Mouse (Mus musculus): Measurements from ENCODE around the gene Arpp21. TPM values are rescaled to one million over a fixed set of nuclear protein-coding genes. Genes with fewer than 3 reads are reported as not detected.

Arpp21 gene
- total RNA-seq, 1 experiment from 2014 or later: 11.2 TPM

DNA sequence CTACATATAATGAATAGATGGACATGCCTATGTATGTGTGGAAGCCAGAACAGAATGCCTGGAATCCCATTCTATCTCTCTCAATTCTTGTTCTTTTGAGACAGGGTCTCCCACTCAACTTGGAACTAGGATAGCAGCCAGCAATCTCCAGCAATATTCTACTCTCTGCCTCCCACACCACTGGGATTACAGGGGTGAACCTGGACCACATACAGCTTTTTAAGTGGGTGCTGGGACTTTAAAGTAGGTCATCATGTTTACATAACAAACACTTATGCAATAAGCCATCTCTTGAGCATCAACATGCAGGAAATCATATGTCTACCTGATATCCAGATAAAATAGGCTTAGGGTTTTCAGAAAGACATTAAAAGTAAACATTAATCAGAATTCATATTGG is 41.7 kb downstream of the Arpp21 start:
- ATAC-seq (replicated peaks in 1 of 2; ENCODE audit: insufficient read depth in 1 of 2, low FRiP score in 2 of 2, low TSS enrichment in 1 of 2, low read depth in 1 of 2, poor library complexity in 2 of 2, severe bottlenecking in 2 of 2): no peak

GRCm38 (mm10) chr9:112189394-112189793 is 46.3 kb downstream of the Arpp21 start:
- no peak for ATAC-seq (replicated peaks in 1 of 2; ENCODE audit: insufficient read depth in 1 of 2, low FRiP score in 2 of 2, low TSS enrichment in 1 of 2, low read depth in 1 of 2, poor library complexity in 2 of 2, severe bottlenecking in 2 of 2)

DNA sequence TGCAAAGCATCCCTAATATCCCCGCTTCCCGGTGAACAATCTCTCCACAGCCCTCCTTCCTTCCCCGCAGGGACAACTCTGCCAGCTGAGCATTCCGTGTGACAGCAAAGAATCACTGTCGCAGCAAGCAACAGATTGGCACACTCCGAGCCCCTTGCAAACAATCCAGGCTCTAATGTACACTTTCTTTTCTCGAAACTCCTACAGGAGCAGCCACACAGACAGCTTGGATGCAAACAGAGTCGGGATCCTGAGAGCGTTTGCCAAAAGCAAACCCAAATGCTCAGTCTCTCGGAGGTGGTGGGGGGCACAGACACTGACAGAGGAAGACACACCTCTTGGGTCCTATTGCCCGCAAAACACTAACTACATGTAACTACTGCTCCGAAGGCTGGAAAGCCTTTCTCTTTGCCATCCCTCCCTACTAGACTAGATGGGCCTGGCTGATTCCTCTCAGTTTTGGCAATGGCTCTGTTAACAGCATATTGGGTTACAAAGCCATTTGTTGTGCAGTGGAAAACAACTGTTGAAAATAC is 47.3 kb downstream of the Arpp21 start:
- no peak for ATAC-seq (replicated peaks in 1 of 2; ENCODE audit: insufficient read depth in 1 of 2, low FRiP score in 2 of 2, low TSS enrichment in 1 of 2, low read depth in 1 of 2, poor library complexity in 2 of 2, severe bottlenecking in 2 of 2)

DNA sequence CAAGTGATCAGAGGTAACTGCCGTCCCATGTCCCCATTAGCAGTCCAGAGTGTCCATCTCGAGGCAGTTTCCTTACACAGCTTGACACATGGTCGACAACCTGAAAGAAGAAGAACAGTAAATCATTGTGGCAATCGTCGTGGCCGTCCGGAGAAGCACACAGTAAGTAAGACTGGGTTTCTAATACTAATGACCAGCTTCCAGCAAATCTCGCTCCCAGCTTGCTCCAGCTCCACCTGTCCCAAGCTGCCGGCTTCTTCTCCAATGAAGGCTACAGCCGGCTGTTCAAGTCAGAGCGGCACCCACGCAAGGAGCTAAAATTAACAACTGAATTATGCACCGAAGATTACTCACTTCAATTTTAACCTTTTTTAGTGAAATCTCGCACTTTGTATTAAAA is 48.1 kb downstream of the Arpp21 start:
- no peak for ATAC-seq (replicated peaks in 1 of 2; ENCODE audit: insufficient read depth in 1 of 2, low FRiP score in 2 of 2, low TSS enrichment in 1 of 2, low read depth in 1 of 2, poor library complexity in 2 of 2, severe bottlenecking in 2 of 2)

GRCm38 (mm10) chr9:112186336-112187305 is 49.1 kb downstream of the Arpp21 start:
- ATAC-seq (replicated peaks in 1 of 2; ENCODE audit: insufficient read depth in 1 of 2, low FRiP score in 2 of 2, low TSS enrichment in 1 of 2, low read depth in 1 of 2, poor library complexity in 2 of 2, severe bottlenecking in 2 of 2): peak; percentile 90 to 95

GRCm38 (mm10) chr9:112185746-112186145 is 50.0 kb downstream of the Arpp21 start:
- ATAC-seq (replicated peaks in 1 of 2; ENCODE audit: insufficient read depth in 1 of 2, low FRiP score in 2 of 2, low TSS enrichment in 1 of 2, low read depth in 1 of 2, poor library complexity in 2 of 2, severe bottlenecking in 2 of 2): no peak

DNA sequence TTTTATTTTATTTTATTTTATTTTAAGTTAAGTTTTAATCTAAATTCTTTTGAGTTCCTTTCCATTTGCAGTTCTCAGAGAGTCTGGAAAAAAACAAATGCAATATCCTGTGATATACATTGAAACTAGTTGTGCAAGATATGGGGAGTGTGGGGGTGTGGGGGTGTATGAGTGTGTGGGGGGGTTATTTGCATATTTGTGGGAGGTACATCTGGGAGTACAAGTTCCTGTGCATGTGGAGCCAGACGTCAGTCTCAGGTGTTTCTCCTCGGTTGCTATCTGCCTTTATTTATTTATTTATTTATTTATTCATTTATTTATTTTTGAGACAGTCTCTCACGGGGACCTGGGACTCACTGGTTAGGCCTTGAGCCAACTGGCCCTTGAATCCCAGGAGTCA is 53.0 kb downstream of the Arpp21 start:
- ATAC-seq (replicated peaks in 1 of 2; ENCODE audit: insufficient read depth in 1 of 2, low FRiP score in 2 of 2, low TSS enrichment in 1 of 2, low read depth in 1 of 2, poor library complexity in 2 of 2, severe bottlenecking in 2 of 2): no peak

DNA sequence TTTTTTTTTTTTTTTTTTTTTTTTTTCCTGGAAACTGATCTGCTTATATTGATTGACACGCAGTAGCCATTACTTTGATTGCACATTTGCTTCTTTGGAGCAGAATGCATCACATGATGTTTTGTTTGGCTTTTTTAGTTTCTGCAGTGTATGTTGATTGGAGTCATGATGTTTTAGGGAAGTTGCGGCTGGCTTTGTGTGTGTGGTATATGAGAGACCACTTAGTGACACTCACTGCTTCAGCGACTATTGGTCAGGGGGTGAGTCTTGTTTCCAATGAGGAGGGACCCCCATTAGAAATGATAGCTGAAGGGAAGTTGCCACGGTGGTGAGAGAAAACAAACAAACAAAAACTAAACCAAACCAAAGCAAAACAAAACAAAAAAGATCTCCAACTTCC is 55.7 kb downstream of the Arpp21 start:
- ATAC-seq (replicated peaks in 1 of 2; ENCODE audit: insufficient read depth in 1 of 2, low FRiP score in 2 of 2, low TSS enrichment in 1 of 2, low read depth in 1 of 2, poor library complexity in 2 of 2, severe bottlenecking in 2 of 2): peak; percentile 84 to 91

- no peak for ATAC-seq (replicated peaks in 1 of 2; ENCODE audit: insufficient read depth in 1 of 2, low FRiP score in 2 of 2, low TSS enrichment in 1 of 2, low read depth in 1 of 2, poor library complexity in 2 of 2, severe bottlenecking in 2 of 2)
Measured at GRCm38 (mm10) chr9:112178438-112178837, 57.3 kb downstream of the Arpp21 start.

GRCm38 (mm10) chr9:112177569-112177968 is 58.2 kb downstream of the Arpp21 start:
- no peak for ATAC-seq (replicated peaks in 1 of 2; ENCODE audit: insufficient read depth in 1 of 2, low FRiP score in 2 of 2, low TSS enrichment in 1 of 2, low read depth in 1 of 2, poor library complexity in 2 of 2, severe bottlenecking in 2 of 2)

DNA sequence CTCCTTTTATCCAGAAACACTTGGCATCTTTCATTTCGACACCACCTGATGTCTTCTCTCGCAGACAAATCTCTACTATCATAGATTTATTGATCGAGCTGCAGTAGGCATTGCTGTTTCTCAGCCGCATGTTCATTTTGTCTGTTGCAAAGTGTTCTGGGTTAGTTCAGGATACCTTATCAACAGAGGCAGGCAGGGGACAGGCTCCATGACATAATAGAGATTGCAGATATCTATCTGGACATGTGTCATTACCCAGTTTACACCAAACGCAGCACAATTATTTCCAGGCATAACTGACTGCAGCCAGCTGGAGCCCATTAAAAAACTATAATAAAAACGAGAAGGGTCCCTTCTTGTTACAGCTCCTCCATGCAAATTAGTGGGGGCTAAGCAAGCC is 59.4 kb downstream of the Arpp21 start:
- no peak for ATAC-seq (replicated peaks in 1 of 2; ENCODE audit: insufficient read depth in 1 of 2, low FRiP score in 2 of 2, low TSS enrichment in 1 of 2, low read depth in 1 of 2, poor library complexity in 2 of 2, severe bottlenecking in 2 of 2)

DNA sequence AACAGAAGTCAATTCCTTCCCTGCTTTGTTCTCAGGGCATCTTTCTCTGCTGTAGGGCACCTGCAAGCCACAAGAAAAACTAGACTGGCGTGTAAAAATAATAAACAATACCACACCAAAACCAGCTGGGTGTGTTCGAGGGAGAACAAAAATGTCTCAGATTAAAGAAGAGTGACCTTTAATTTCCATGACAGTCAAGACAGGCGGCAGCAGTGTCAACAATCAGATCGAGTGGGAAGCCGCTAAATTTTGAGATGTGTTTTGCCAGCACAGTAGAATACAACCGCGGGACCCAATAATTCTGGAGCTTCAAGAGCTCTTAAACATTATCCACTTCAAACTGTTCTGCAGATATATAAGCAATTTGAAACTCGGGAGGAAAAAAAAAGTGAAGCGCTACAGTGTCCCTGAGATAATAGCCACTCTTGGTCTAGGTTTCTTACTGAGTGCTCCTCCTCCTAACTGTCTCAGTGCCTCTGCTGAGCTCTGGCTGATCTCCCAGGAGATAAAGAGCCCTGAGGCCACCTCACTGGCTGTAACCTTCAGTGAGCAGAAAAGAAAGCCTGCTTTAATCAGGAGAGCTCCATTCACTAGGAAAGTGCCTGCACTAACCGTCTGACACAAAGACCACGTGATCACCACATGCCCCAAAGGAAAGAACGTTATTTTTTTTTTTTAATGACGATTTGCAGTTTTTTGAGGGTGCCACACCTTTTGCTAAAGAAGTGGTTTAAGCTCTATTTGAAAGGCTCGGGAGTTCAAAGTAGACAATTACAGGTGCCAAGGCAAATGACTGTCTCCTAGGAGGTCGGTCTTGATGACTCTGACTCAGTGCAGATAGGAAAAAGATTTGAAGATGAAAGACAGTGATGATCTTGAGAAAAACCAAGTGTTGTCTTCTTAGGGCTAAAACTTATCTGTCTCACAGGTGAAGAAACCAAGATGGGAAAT is 61.1 kb downstream of the Arpp21 start:
- peak; percentile 55 to 69; a peak in 2 of 4 replicates for ATAC-seq (replicated peaks in 1 of 2; ENCODE audit: insufficient read depth in 1 of 2, low FRiP score in 2 of 2, low TSS enrichment in 1 of 2, low read depth in 1 of 2, poor library complexity in 2 of 2, severe bottlenecking in 2 of 2)

DNA sequence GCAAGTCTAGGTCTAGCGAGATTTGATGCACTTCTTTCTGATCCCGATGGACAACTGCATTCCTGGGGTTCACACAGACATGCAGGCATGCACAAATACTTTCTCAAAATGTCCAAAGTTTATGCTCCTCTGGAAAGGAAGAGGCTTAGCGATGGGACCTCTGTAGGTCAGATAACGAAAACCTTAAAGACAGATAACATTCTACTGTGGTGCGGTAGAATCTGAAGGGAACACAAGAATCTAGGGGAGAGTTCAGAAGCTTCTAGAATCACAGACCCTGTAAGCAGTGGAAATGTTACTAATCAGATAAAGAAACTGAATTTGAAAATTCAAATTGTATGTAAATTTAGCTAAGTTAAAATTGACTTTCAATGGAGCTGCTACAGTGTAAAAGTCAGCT is 62.0 kb downstream of the Arpp21 start:
- no peak for ATAC-seq (replicated peaks in 1 of 2; ENCODE audit: insufficient read depth in 1 of 2, low FRiP score in 2 of 2, low TSS enrichment in 1 of 2, low read depth in 1 of 2, poor library complexity in 2 of 2, severe bottlenecking in 2 of 2)

GRCm38 (mm10) chr9:112164677-112165076 is 71.1 kb downstream of the Arpp21 start:
- no peak for ATAC-seq (replicated peaks in 1 of 2; ENCODE audit: insufficient read depth in 1 of 2, low FRiP score in 2 of 2, low TSS enrichment in 1 of 2, low read depth in 1 of 2, poor library complexity in 2 of 2, severe bottlenecking in 2 of 2)

DNA sequence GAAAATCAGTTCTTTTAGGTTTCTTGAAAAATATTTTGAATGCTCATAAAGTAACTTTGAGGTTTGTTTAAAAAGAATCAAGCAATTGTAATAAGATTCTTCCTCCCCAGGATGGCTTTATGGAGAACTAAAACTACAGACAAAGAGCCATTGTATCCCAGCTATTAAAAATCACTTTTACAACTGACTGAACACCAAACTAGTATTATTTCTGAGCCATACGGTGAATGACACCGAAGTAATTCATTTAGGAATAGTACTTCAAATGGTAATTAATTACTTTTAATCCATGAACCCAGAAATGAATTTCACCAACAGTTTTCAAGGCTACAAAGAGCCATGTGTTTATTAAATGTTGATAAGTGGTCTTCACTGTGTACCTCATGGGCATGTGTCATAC is 74.8 kb downstream of the Arpp21 start:
- no peak for ATAC-seq (replicated peaks in 1 of 2; ENCODE audit: insufficient read depth in 1 of 2, low FRiP score in 2 of 2, low TSS enrichment in 1 of 2, low read depth in 1 of 2, poor library complexity in 2 of 2, severe bottlenecking in 2 of 2)

GRCm38 (mm10) chr9:112153972-112154371 is 81.8 kb downstream of the Arpp21 start:
- ATAC-seq (replicated peaks in 1 of 2; ENCODE audit: insufficient read depth in 1 of 2, low FRiP score in 2 of 2, low TSS enrichment in 1 of 2, low read depth in 1 of 2, poor library complexity in 2 of 2, severe bottlenecking in 2 of 2): peak; percentile 66 to 80

DNA sequence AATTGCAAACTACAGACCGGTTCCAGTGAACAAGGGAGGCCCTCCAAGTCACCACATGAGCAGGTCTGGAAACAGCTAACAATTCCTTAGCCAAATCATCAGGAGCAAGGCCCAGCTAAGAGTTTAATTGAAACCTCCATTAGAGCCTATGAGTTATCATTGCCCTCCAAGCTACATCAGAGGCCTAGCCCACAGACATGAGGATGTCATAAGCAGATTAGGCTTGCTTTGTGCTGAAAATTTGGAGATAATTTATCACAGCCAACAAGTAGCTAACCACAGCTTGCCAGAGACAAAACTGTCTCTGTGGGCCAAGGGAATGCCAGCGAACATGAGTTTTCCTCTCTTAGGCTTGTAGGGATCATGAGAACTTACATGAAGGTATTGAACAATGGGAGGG is 83.0 kb downstream of the Arpp21 start:
- no peak for ATAC-seq (replicated peaks in 1 of 2; ENCODE audit: insufficient read depth in 1 of 2, low FRiP score in 2 of 2, low TSS enrichment in 1 of 2, low read depth in 1 of 2, poor library complexity in 2 of 2, severe bottlenecking in 2 of 2)

GRCm38 (mm10) chr9:112151177-112151576 is 84.6 kb downstream of the Arpp21 start:
- no peak for ATAC-seq (replicated peaks in 1 of 2; ENCODE audit: insufficient read depth in 1 of 2, low FRiP score in 2 of 2, low TSS enrichment in 1 of 2, low read depth in 1 of 2, poor library complexity in 2 of 2, severe bottlenecking in 2 of 2)
